Mouse (Mus musculus) adrenal gland, adult 18-20 months (tissue): ENCODE measurements at regions not wholly inside any gene's neighbourhood (a gene's known extent, or its start where the extent isn't known, plus 50 kb on each side); places are given as distances from the start of the nearest gene placed in this dataset.

Experiments used
- DNase-seq, 2 experiments: peaks; one replicate each; pipeline ENCODE4 v3.0.0; 2021 to 2022; ENCODE audit warnings: low spot score in 2 of 2

GRCm38 (mm10) chr15:70982719-70983118, 2851.6 kb upstream of the Gm6569 start:
- no peak for DNase-seq

DNA sequence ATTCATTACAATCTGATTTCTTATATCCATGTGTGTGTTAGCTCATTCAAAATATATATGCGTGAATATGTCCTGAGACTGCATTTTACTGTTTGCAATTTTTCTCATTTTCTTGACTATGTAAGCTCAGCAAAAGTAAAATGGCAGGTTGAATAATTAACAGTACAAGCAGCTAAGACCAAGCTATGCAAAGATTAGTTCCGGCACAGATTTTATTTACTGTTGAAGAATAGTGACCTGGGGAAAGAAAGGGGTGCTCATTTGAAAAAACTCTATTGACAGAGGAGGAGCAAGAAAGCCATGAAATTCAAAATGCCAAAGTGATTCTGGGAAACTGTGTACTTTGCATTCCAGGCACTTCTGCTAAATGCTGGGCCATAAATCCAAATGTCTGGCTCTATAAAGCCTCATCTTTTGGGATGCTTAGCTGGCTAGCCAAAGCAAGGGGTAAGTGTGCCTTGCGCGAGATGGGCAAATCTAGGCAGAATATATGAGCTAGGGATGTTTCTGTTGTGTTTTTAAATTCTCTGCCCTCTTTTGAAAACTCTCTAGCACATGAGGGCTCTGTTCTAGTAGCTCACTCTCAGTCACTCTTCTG, 2846.3 kb upstream of the Gm6569 start:
- no peak for DNase-seq

DNA sequence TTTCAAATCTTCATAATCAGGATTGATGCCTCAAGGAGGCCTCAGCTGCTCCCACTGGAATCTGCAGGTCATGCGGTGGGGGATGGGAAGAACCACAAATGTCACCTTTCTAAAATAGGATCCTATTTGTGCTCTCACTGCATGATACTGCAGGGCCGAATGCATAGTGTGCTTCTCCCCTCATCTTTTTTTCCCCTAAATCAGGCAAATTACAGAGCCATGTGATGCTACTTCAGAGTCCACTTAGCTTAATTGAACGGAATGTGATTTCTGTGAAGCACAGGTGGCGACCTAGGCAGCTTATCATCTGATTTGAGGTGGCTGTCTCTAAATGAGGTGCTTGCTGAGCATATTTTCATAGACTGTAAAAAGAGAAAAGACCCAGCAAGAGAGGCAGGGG, 2841.0 kb upstream of the Gm6569 start:
- DNase-seq = no peak

GRCm38 (mm10) chr15:71010362-71010761, 2824.0 kb upstream of the Gm6569 start:
- DNase-seq = no peak

GRCm38 (mm10) chr15:71010773-71011172, 2823.6 kb upstream of the Gm6569 start:
- no peak for DNase-seq

GRCm38 (mm10) chr15:71054251-71054852, 2780.0 kb upstream of the Gm6569 start:
- DNase-seq = no peak

- no peak for DNase-seq
Measured at GRCm38 (mm10) chr15:71086367-71086997, 2747.9 kb upstream of the Gm6569 start.

DNA sequence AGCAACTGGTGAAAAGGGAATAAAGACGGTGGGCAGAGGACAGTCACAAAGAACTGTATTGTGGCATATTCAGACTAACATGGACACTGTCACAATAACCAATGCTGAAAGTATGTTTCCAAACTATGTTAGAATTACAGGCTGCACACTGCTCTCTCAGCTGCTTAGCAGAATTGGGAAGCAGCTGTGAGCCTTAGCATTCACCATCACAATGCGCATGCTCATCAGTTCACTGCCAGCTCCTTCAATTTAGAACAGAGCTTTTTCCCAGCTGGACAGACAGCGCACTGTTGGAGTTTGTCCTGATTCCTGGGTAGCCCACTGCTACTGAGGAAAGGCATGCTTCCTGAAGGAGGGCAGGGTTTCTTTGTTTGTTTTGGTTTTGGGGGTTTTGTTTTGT, 2735.2 kb upstream of the Gm6569 start:
- DNase-seq = no peak

DNA sequence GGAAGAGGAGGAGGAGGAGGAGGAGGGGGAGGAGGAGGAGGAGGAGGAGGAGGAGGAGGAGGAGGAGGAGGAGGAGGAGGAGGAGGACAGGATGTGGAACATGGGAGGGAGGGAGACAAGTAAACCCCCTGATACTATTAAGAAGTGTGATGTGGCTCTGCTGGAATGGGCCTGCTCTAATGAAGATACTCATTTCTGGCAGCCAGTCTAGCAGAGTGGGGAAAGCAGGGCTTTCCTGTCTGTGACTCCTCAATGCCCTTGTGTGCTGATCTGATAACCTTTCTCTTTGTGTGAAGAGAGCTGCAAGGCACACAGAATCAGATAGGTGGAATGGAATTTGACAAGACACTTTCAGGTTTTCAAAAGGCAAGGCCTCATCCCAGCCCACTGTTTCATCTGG, 2704.6 kb upstream of the Gm6569 start:
- DNase-seq = no peak

GRCm38 (mm10) chr15:71157680-71158079, 2676.7 kb upstream of the Gm6569 start:
- no peak for DNase-seq

DNA sequence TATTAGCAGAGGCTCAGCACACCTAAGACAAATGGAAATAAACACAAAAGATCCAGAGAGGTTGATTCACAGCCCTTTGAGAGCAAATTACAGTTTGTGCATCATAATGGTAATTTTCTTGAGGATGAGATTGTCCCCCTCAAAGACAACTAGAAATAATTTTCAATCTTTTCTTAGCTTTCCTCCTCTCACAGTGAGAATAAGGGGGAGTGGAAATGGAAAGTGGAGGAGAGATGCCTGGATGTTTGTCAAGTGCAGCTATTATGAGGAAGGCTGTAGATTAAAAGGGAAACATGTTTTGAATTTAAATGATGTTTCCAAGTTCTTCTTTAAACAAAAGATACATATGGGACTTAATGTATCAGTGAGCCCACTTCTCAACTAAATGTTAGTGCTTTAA, 2672.3 kb upstream of the Gm6569 start:
- DNase-seq = no peak

DNA sequence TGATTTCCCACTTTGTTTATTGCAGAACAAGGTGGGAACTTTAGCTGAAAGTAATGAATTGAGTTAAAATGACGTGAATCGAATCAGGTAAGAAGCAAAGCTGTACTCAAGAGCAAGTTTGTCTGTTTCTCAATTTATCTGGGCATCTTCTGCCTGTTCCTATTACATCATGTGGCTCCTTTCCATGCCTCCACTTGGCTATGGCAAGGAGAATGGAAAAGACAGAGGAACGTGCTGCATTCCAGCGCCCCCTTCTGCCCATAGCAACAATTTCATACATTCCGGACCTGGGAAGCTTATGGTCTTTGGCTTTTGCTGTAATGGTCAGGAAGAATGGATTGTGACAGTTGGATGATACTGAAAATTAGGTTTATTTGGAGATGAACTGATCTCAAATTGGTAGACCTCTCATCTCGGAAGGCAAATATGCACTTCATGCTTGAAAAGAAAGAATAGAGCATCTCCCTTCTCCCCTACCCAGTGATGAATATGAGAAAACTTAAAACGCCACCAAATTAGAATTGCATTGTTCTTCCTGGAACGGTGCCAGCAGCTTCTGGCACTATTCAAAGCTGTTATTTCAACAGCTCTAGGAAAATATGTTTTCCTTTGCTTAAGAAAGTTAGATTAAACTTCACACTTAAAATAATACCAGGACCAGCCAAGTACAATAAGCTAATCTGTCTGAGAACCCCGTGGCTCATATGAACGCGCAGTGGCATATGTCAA, 2639.2 kb upstream of the Gm6569 start:
- DNase-seq = peak in 1 of 2 experiments; percentile 4

DNA sequence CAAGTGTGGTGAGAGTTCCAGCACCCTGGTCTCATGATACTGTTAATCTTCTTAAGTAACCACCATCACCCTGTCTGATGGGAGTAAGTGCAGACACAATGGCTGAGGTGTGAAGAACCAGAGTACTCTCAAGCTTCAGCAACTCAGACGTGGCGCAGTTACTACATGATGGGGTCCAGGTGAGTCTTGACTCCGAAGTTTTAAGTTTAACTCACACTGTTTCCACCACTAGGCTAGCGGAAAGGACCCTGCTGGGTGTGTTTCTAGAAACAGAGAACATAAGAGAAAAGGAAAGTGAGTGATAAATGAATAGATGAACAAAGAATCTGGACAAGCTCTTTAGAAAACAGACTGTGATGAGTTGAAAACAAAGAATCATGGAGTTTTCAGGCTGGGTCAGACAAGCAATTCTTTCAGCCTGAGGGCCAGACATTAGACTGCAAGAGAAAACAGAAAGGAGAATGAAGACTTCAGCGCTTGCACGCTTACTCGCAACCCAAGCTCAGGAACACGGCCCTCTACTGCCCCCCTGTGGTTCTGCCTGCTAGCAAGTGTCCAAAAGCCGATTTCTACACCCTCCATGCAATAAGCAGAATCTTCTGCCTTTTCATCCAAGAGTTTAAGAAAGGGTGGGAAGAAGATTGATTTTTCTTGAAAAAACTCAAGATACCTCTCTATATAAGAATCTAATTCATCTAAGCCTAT, 2593.6 kb upstream of the Gm6569 start:
- DNase-seq = peak; percentile 60 to 68

DNA sequence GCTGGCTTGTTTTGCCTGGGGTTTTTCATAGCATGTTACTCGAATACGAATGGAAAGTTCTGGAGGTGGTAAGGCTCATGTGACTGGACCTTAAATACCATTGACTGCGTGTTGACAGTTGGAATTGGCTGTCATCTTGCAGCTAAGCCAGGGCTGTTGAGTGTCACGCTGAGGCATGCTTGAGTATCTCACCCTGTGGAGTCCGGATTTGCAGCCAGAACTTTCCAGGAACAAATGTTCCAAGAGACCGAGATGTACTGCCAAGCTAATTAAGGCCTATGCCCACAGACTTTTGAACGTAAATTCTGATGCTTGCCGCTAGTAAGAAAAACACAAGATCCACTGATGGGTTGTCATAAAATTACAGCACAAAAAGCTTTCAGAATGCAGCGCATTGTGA, 2590.8 kb upstream of the Gm6569 start:
- DNase-seq = no peak

DNA sequence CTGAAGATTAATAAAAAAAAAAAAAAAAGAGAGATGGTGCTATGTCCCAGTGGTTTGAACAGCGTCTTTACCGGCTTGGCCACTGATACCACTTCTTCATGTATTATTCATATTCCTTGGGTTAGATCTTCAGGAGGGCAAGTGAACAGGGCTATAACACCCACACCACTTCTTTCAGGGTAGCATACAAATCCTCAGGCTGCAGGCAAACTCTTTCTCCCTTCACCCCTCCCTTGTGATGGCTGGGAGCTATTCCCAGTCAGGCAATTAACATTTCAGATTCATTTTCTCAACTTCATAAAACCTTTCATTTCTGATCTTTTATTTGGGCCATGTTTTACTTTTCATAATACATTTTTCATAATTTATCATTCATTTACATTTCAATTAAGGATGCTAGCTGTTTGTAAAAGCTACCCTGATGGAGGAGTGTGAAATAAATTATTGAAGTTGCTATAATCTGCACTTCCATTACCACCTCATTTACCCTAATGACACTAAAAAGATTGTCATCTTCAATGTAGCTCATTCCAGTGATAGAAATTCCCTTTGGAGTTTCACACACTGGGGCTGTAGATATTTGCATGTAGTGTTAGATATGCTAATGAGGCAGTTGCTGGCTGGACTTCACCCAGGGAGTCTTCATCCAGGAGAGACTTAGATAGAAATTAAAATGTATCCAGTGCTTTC, 2558.3 kb upstream of the Gm6569 start:
- no peak for DNase-seq

- DNase-seq = no peak
Measured at GRCm38 (mm10) chr15:71276566-71276912, 2557.8 kb upstream of the Gm6569 start.

GRCm38 (mm10) chr15:71277388-71277787, 2557.0 kb upstream of the Gm6569 start:
- DNase-seq = no peak

DNA sequence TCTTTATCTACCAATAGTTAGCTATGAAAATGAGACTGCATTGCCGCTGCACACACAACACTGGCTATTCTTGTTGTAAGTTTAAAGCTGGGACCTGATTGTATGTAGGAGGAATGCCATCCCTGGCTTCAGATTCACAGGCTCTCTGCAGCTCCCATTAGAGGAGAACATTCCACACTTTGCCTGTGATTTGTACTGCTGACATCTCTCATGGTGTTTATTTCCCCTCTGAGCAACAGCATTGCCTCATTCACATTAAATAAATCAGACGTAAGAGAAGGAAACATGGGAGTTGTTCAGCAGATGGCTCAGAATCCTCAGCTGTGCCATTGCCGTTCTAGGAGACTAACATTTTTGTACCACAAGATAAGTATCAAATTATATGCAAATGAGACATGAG, 2550.6 kb upstream of the Gm6569 start:
- DNase-seq = no peak

GRCm38 (mm10) chr15:71302541-71302940, 2531.8 kb upstream of the Gm6569 start:
- DNase-seq = no peak

GRCm38 (mm10) chr15:71310230-71310629, 2524.1 kb upstream of the Gm6569 start:
- DNase-seq = peak in 1 of 2 experiments; percentile 10

DNA sequence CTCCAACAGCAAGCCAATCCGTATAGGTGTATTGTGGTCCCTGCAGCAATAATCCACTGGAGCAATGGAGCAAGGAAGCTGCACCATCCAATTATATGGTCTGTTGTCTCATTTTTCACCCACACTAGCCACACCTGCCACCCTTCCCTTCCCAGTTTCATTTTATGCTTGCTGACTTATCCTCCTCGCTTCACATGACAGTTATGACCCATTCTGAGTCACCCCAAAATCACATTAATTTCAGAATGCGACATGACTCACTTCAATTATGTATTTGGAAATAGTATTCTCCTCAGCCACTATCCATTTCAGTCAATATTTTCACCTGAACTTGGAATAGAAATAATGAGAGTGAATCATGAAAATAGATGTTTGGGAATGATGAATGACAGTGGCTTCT, 2507.8 kb upstream of the Gm6569 start:
- no peak for DNase-seq
